In the genomic region with DNA sequence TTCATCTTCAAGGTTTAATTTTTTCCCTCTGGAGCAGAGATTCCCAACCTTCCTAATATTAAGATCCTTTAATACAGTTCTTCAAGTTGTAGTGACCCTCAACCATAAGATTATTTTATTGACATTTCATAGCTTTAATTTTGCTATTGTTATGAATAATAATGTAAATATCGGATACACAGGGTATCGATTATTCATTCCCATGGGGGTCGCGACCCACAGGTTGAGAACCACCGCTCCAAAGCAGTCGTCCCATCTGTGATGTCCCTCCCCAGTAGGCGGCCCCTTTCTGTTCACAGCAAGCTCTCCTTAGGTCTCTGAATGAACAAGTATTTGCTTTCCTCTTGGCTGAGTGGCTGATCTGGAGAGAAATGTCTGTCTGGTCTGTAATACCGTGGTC, we compare ENCODE assay signal across 27 mouse cellular contexts. TPM values are rescaled to one million over a fixed set of nuclear protein-coding genes. Genes with fewer than 3 reads are reported as not detected.
"Had no signal": no experiment of that assay in that cellular context is flagged by ENCODE, and none has a peak within 500 bp of the region (broad histone marks: within the 10 kb centered on the region; RNA-seq: fewer than 3 reads in every experiment).

No protein-coding gene starts in this region.

- H3K4me2 ChIP-seq: forebrain, embryonic 12.5 days; forebrain, embryonic 13.5 days; forebrain, embryonic 15.5 days had no signal

- H3K27ac ChIP-seq: embryonic facial prominence, embryonic 10.5 days; embryonic facial prominence, embryonic 12.5 days; embryonic facial prominence, embryonic 13.5 days; embryonic facial prominence, embryonic 15.5 days; forebrain, embryonic 10.5 days; forebrain, embryonic 12.5 days; forebrain, embryonic 13.5 days; forebrain, embryonic 15.5 days; gastrocnemius, adult 2 months; heart, adult 2 months had no signal

- H3K4me1 ChIP-seq: forebrain, embryonic 12.5 days; forebrain, embryonic 13.5 days had no signal

- H3K9ac ChIP-seq: embryonic facial prominence, embryonic 12.5 days; embryonic facial prominence, embryonic 13.5 days; embryonic facial prominence, embryonic 15.5 days; forebrain, embryonic 12.5 days; forebrain, embryonic 13.5 days; forebrain, embryonic 15.5 days had no signal

- H3K4me3 ChIP-seq: embryonic facial prominence, embryonic 12.5 days; embryonic facial prominence, embryonic 15.5 days; erythroblast, embryonic 14.5 days; forebrain, embryonic 10.5 days; forebrain, embryonic 12.5 days; forebrain, embryonic 13.5 days; forebrain, embryonic 15.5 days; gastrocnemius, adult 2 months; heart, adult 2 months had no signal

- H3K27me3 ChIP-seq: embryonic facial prominence, embryonic 12.5 days; forebrain, embryonic 15.5 days had no signal

- ATAC-seq: forebrain, embryonic 13.5 days; forebrain, embryonic 14.5 days; forebrain, embryonic 15.5 days; forebrain, embryonic 16.5 days had no signal

- H3K9me3 ChIP-seq: embryonic facial prominence, embryonic 10.5 days; embryonic facial prominence, embryonic 12.5 days; embryonic facial prominence, embryonic 13.5 days; embryonic facial prominence, embryonic 15.5 days; forebrain, embryonic 10.5 days; forebrain, embryonic 12.5 days; forebrain, embryonic 13.5 days; forebrain, embryonic 15.5 days had no signal

- H3K36me3 ChIP-seq: embryonic facial prominence, embryonic 10.5 days; embryonic facial prominence, embryonic 12.5 days; embryonic facial prominence, embryonic 13.5 days; embryonic facial prominence, embryonic 15.5 days; forebrain, embryonic 10.5 days; forebrain, embryonic 12.5 days; forebrain, embryonic 15.5 days had no signal

- DNase-seq: cerebellum, adult 8-10 months; cerebellum, adult 9-10 months; cerebellum, adult 9-11 months; cerebellum, postnatal 14 days; cerebellum, postnatal 25 days; cerebellum, postnatal 36 days; gastrocnemius, adult 2 months; gastrocnemius, postnatal 10 days; gastrocnemius, postnatal 14 days; gastrocnemius, postnatal 25 days; gastrocnemius, postnatal 36 days; heart, adult 11 months; heart, adult 18-20 months; heart, adult 2 months had no signal

RNA-seq across cellular contexts. Expression of a gene that starts 10.8 kb away (rescaled TPM):
- total RNA-seq: common myeloid progenitor, adult 5-6 weeks; granulocyte monocyte progenitor cell, adult 5-6 weeks had no signal
- polyA plus RNA-seq: erythroblast, embryonic 14.5 days had no signal
